In genomic region chr19:47088226-47088625, GRCm38 (mm10) we compare ENCODE assay signal across 15 mouse cellular contexts. TPM values are rescaled to one million over a fixed set of nuclear protein-coding genes. Genes with fewer than 3 reads are reported as not detected.
DNase-seq lines count a peak whose midpoint lies in the region; ATAC-seq and TF ChIP-seq lines count a peak whose summit lies in the region.
"Had no signal": no experiment of that assay in that cellular context is flagged by ENCODE, and none has a peak within 500 bp of the region (broad histone marks: within the 10 kb centered on the region; RNA-seq: fewer than 3 reads in every experiment).

No protein-coding gene starts in this region.

- no peaks in the 10 kb centered on the region for H3K9me3 ChIP-seq in intestine, postnatal 0 days (ENCODE audit: control insufficient read depth)
- no peaks in the 10 kb centered on the region for H3K9me3 ChIP-seq in intestine, embryonic 15.5 days
- no peaks in the 10 kb centered on the region for H3K9me3 ChIP-seq in heart, embryonic 13.5 days
- H3K9me3 ChIP-seq: embryonic facial prominence, embryonic 15.5 days; forebrain, embryonic 15.5 days; midbrain, embryonic 10.5 days had no signal

- 57% methylated on average over 3 of the region's 3 CpGs for WGBS in intestine, postnatal 0 days
- 88% methylated on average over 3 of the region's 3 CpGs for WGBS in intestine, embryonic 15.5 days
- WGBS in heart, embryonic 13.5 days, result 66% methylated on average over 3 of the region's 3 CpGs

- no peaks in the 10 kb centered on the region for H3K27me3 ChIP-seq in intestine, postnatal 0 days (replicated peaks; ENCODE audit: control insufficient read depth, insufficient read depth, low read length)
- no peaks in the 10 kb centered on the region for H3K27me3 ChIP-seq in intestine, embryonic 15.5 days (replicated peaks)
- no peaks in the 10 kb centered on the region for H3K27me3 ChIP-seq in heart, embryonic 13.5 days (replicated peaks)
- H3K27me3 ChIP-seq: CH12.LX; embryonic facial prominence, embryonic 15.5 days; forebrain, embryonic 15.5 days had no signal

- H3K4me3 ChIP-seq in intestine, postnatal 0 days (ENCODE audit: low read depth, low read length), result no peak overlapping the region
- no peak overlapping the region for H3K4me3 ChIP-seq in intestine, embryonic 15.5 days (replicated peaks)
- peak overlapping the region; percentile 90; the same call in 1 of the 2 replicates for H3K4me3 ChIP-seq in heart, embryonic 13.5 days

- H3K27ac ChIP-seq in intestine, postnatal 0 days (ENCODE audit: low read depth, low read length), result no peak overlapping the region
- H3K27ac ChIP-seq in intestine, embryonic 15.5 days, result no peak overlapping the region
- H3K27ac ChIP-seq in heart, embryonic 13.5 days (replicated peaks), result no peak overlapping the region
- H3K27ac ChIP-seq: embryonic facial prominence, embryonic 15.5 days; forebrain, embryonic 15.5 days; midbrain, embryonic 10.5 days had no signal

- no peak for ATAC-seq in intestine, postnatal 0 days
- ATAC-seq in intestine, embryonic 15.5 days, result no peak
- ATAC-seq in heart, embryonic 13.5 days (ENCODE audit: extremely low read depth, insufficient number of reproducible peaks, low FRiP score, low TSS enrichment), result no peak
- ATAC-seq: forebrain, embryonic 15.5 days had no signal

- DNase-seq in adipocyte (ENCODE audit: low spot score), result peak; percentile 28
- peak; percentile 56 to 74 for DNase-seq in kidney, postnatal 25 days
- DNase-seq in spleen, postnatal 4 days (ENCODE audit: low spot score in 2 of 2), result no peak
- no peak for DNase-seq in spleen, postnatal 10 days (ENCODE audit: low spot score in 2 of 2)
- DNase-seq in embryo, embryonic 10.5 days (ENCODE audit: low spot score), result no peak
- DNase-seq: cerebellum, adult 8-10 months; spleen, adult 18-20 months; thymus, adult 18-20 months had no signal

- peaks cover 30% of the 10 kb centered on the region for H3K36me3 ChIP-seq in intestine, postnatal 0 days (ENCODE audit: control insufficient read depth, insufficient read depth)
- H3K36me3 ChIP-seq in intestine, embryonic 15.5 days, result peaks cover 14% of the 10 kb centered on the region
- peaks cover 58% of the 10 kb centered on the region for H3K36me3 ChIP-seq in heart, embryonic 13.5 days

- H3K4me2 ChIP-seq in intestine, postnatal 0 days (replicated peaks; ENCODE audit: low read depth), result peak overlapping the region; percentile 86
- no peak overlapping the region for H3K4me2 ChIP-seq in intestine, embryonic 15.5 days (replicated peaks)
- H3K4me2 ChIP-seq in heart, embryonic 13.5 days, result peak overlapping the region; percentile 69

- no peaks in the 10 kb centered on the region for H3K4me1 ChIP-seq in intestine, postnatal 0 days (replicated peaks; ENCODE audit: control insufficient read depth, insufficient read depth, low read length)
- H3K4me1 ChIP-seq in intestine, embryonic 15.5 days (replicated peaks), result peaks cover 11% of the 10 kb centered on the region; the same call in 1 of the 2 replicates
- H3K4me1 ChIP-seq in heart, embryonic 13.5 days, result peaks cover 30% of the 10 kb centered on the region

- no peak for TF ChIP-seq CTCF in intestine, postnatal 0 days (IDR thresholded peaks at IDR 0.05; ENCODE audit: low read depth)

- H3K9ac ChIP-seq in intestine, postnatal 0 days (ENCODE audit: low read depth, low read length), result no peak overlapping the region
- no peak overlapping the region for H3K9ac ChIP-seq in intestine, embryonic 15.5 days
- peak overlapping the region; percentile 99 for H3K9ac ChIP-seq in heart, embryonic 13.5 days
- H3K9ac ChIP-seq: embryonic facial prominence, embryonic 15.5 days; forebrain, embryonic 15.5 days had no signal

RNA-seq across cellular contexts. Expression of gene Usmg5, which starts 2.2 kb away (rescaled TPM):
- polyA plus RNA-seq in intestine, postnatal 0 days (2015; fragmentation: Nextera tagmentation; extraction: Ambion mirVana), result 2,827 and 3,144 TPM in 2 replicates
- 1,509 and 1,736 TPM in 2 replicates for polyA plus RNA-seq in intestine, embryonic 15.5 days (2015; fragmentation: Nextera tagmentation; extraction: Ambion mirVana)
- 2,381 and 2,562 TPM in 2 replicates for polyA plus RNA-seq in heart, embryonic 13.5 days (2015; fragmentation: Nextera tagmentation; extraction: Ambion mirVana)

RNA-seq across cellular contexts. Expression of gene Pdcd11, which starts 2.3 kb away (rescaled TPM):
- 4.3 and 5.2 TPM in 2 replicates for polyA plus RNA-seq in intestine, postnatal 0 days (2015; fragmentation: Nextera tagmentation; extraction: Ambion mirVana)
- 9.2 and 9.3 TPM in 2 replicates for polyA plus RNA-seq in intestine, embryonic 15.5 days (2015; fragmentation: Nextera tagmentation; extraction: Ambion mirVana)
- 5.3 and 5.4 TPM in 2 replicates for polyA plus RNA-seq in heart, embryonic 13.5 days (2015; fragmentation: Nextera tagmentation; extraction: Ambion mirVana)

RNA-seq across cellular contexts. Expression of gene Taf5, which starts 20.7 kb away (rescaled TPM):
- polyA plus RNA-seq in intestine, postnatal 0 days (2015; fragmentation: Nextera tagmentation; extraction: Ambion mirVana), result 3.9 TPM in 2 replicates
- polyA plus RNA-seq in intestine, embryonic 15.5 days (2015; fragmentation: Nextera tagmentation; extraction: Ambion mirVana), result 5.0 and 5.5 TPM in 2 replicates
- polyA plus RNA-seq in heart, embryonic 13.5 days (2015; fragmentation: Nextera tagmentation; extraction: Ambion mirVana), result 3.3 TPM in 2 replicates

RNA-seq across cellular contexts. Expression of gene Pcgf6, which starts 37.5 kb away (rescaled TPM):
- polyA plus RNA-seq in intestine, postnatal 0 days (2015; fragmentation: Nextera tagmentation; extraction: Ambion mirVana), result 9.4 and 14.4 TPM in 2 replicates
- polyA plus RNA-seq in intestine, embryonic 15.5 days (2015; fragmentation: Nextera tagmentation; extraction: Ambion mirVana), result 18.9 and 19.5 TPM in 2 replicates
- polyA plus RNA-seq in heart, embryonic 13.5 days (2015; fragmentation: Nextera tagmentation; extraction: Ambion mirVana), result 10.2 and 10.3 TPM in 2 replicates

RNA-seq across cellular contexts. Expression of gene Calhm2, which starts 49.9 kb away (rescaled TPM):
- polyA plus RNA-seq in intestine, postnatal 0 days (2015; fragmentation: Nextera tagmentation; extraction: Ambion mirVana), result 2.6 and 3.0 TPM in 2 replicates
- polyA plus RNA-seq in intestine, embryonic 15.5 days (2015; fragmentation: Nextera tagmentation; extraction: Ambion mirVana), result 5.8 and 6.1 TPM in 2 replicates
- 5.2 and 6.0 TPM in 2 replicates for polyA plus RNA-seq in heart, embryonic 13.5 days (2015; fragmentation: Nextera tagmentation; extraction: Ambion mirVana)

Comparison
In these comparisons a context has a peak if more than half of its experiments do, and no peak if none do; other contexts are left out.
1. DNase-seq: peak in adipocyte (single experiment) and kidney, postnatal 25 days (2 of 2); none in spleen, postnatal 4 days (0 of 2), spleen, postnatal 10 days (0 of 2) and embryo, embryonic 10.5 days (single experiment).